Mouse (Mus musculus): ENCODE measurements around the gene Dek. TPM values are rescaled to one million over a fixed set of nuclear protein-coding genes. Genes with fewer than 3 reads are reported as not detected.

Gene Dek
- polyA plus RNA-seq, 1 experiment from 2014 or later, result 119 TPM

DNA sequence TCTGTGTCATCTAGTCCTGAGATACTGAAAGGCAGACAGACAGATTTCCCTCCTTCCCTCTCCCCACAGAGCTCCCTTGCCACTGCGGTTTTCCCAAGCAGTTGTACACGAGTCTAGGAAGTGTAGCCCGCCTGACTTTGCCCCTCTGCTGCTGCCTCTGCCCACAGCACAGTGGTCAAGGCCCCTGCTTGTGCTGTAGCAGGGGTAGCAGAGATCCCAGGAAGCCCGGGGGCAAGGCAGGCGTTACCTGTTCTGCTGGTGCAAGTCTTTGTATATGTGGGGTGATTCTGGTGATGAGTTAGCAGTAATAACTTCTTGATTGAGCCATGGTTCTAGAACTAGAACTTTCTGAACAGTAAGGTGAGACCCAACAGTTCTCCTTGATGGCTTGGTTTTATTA lies 29.8 kb downstream of the Dek start:
- Histone ChIP-seq H3K4me2 (ENCODE audit: low read length) (no peak overlapping the region), H3K9ac (ENCODE audit: low read length) (no peak overlapping the region), H3K9me3 (replicated peaks; ENCODE audit: control insufficient read depth, low read length) (no peaks in the 10 kb centered on the region), H3K27me3 (replicated peaks; ENCODE audit: control insufficient read depth, insufficient read depth, low read length) (no peaks in the 10 kb centered on the region), H3K4me3 (ENCODE audit: low read depth, low read length) (no peak overlapping the region), H3K27ac (ENCODE audit: low read depth, low read length) (no peak overlapping the region), H3K36me3 (ENCODE audit: control insufficient read depth, insufficient read depth, low read length) (peaks cover 77% of the 10 kb centered on the region), H3K4me1 (ENCODE audit: control insufficient read depth, insufficient read depth, low read length) (no peaks in the 10 kb centered on the region)
- 90% methylated on average over 5 of the region's 5 CpGs for WGBS
- DNase-seq (ENCODE audit: low spot score), result no peak
- ATAC-seq, result no peak

DNA sequence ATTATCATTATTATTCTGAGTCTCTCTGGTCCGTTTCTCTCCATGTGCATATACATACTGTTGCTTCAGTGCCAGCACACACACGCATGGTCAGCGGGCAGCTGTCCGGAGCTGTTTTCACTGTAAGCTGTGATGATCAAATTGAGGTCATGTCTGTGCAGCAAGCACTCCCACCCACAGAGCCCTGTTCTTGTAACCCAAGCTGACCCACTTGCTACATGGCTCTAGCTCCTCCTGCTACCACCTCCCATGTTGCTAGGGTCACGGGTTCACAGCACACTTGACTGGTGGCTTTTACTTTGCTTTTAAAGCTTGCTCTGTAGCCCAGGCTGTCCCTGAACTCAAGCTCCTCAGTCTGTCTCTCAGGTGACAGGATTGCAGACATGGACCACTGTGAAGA lies 33.5 kb downstream of the Dek start:
- Histone ChIP-seq H3K4me3 (ENCODE audit: low read depth, low read length) (no peak overlapping the region), H3K27me3 (replicated peaks; ENCODE audit: control insufficient read depth, insufficient read depth, low read length) (no peaks in the 10 kb centered on the region), H3K27ac (ENCODE audit: low read depth, low read length) (no peak overlapping the region), H3K9me3 (replicated peaks; ENCODE audit: control insufficient read depth, low read length) (no peaks in the 10 kb centered on the region), H3K36me3 (ENCODE audit: control insufficient read depth, insufficient read depth, low read length) (peaks cover 61% of the 10 kb centered on the region), H3K4me1 (ENCODE audit: control insufficient read depth, insufficient read depth, low read length) (no peaks in the 10 kb centered on the region), H3K4me2 (ENCODE audit: low read length) (no peak overlapping the region), H3K9ac (ENCODE audit: low read length) (no peak overlapping the region)
- 93% methylated on average over 5 of the region's 5 CpGs for WGBS
- ATAC-seq (no peak), DNase-seq (ENCODE audit: low spot score) (no peak)

DNA sequence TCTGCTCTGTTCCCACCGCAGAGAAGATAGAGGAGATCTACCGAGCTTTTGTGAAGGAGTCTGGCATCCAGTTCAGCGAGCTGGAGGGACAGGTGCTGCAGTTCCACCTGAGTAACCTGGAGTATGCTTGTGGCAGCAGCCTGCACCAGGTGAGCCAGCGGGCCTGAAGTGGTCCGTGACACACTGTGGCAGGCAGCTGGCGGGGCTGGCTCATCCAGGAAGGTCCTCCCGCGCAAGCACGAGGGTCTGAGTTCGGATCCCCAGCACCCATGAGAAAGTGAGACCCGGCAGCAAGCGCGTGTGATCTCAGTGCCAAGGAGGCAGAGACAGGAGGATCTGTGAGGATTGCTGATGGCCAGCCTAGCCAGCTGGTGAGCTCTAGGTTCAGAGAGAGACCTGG lies 34.1 kb downstream of the Dek start:
- Histone ChIP-seq H3K4me2 (ENCODE audit: low read length) (no peak overlapping the region), H3K4me3 (ENCODE audit: low read depth, low read length) (no peak overlapping the region), H3K4me1 (ENCODE audit: control insufficient read depth, insufficient read depth, low read length) (no peaks in the 10 kb centered on the region), H3K9ac (ENCODE audit: low read length) (no peak overlapping the region), H3K27me3 (replicated peaks; ENCODE audit: control insufficient read depth, insufficient read depth, low read length) (no peaks in the 10 kb centered on the region), H3K9me3 (replicated peaks; ENCODE audit: control insufficient read depth, low read length) (no peaks in the 10 kb centered on the region), H3K36me3 (ENCODE audit: control insufficient read depth, insufficient read depth, low read length) (peaks cover 60% of the 10 kb centered on the region), H3K27ac (ENCODE audit: low read depth, low read length) (no peak overlapping the region)
- ATAC-seq, result no peak
- WGBS, result 95% methylated on average over 13 of the region's 13 CpGs
- no peak for DNase-seq (ENCODE audit: low spot score)

DNA sequence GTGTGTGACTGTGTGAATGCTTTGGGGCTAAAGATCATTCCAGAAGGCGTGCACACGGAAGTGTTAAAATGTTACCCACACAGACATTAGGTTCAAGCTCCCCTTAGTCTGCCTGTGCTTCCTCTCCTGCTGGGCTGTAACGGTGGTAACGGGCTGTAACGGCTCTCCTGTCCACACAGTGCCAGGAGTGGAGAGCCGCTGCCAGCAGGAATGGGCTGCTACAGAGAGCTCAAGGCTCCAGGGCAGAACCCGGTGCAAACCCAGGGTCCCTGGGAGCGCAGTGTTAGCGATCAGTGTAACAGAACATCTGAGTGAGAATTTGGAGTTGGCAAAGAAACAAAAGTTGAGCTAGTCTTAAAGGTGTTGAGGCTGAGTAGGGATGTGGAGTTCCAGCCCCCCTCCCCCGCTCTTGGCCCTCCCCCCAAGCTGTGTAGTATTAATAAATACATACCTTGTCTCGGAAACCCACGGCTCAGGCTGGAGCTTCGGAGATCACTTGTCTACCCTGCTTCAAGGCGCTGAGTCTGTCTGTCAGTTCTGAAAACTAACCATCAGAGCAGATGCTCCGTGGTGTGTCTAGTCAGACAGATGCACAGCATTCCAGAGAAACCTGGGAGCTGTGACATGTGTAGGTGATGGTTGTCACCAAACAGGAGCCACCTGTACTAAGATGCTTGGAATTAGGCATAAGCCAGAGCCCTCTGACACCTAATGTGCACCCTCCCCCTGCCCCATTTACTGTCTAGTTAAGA lies 35.5 kb downstream of the Dek start:
- no peaks in the 10 kb centered on the region for H3K4me1 ChIP-seq (ENCODE audit: control insufficient read depth, insufficient read depth, low read length)
- no peaks in the 10 kb centered on the region for H3K27me3 ChIP-seq (replicated peaks; ENCODE audit: control insufficient read depth, insufficient read depth, low read length)
- peaks cover 73% of the 10 kb centered on the region for H3K36me3 ChIP-seq (ENCODE audit: control insufficient read depth, insufficient read depth, low read length)
- DNase-seq (ENCODE audit: low spot score), result no peak
- H3K9me3 ChIP-seq (replicated peaks; ENCODE audit: control insufficient read depth, low read length), result no peaks in the 10 kb centered on the region
- no peak overlapping the region for H3K4me3 ChIP-seq (ENCODE audit: low read depth, low read length)
- no peak overlapping the region for H3K9ac ChIP-seq (ENCODE audit: low read length)
- WGBS, result 79% methylated on average over 15 of the region's 15 CpGs
- ATAC-seq, result no peak
- no peak overlapping the region for H3K27ac ChIP-seq (ENCODE audit: low read depth, low read length)
- no peak overlapping the region for H3K4me2 ChIP-seq (ENCODE audit: low read length)

DNA sequence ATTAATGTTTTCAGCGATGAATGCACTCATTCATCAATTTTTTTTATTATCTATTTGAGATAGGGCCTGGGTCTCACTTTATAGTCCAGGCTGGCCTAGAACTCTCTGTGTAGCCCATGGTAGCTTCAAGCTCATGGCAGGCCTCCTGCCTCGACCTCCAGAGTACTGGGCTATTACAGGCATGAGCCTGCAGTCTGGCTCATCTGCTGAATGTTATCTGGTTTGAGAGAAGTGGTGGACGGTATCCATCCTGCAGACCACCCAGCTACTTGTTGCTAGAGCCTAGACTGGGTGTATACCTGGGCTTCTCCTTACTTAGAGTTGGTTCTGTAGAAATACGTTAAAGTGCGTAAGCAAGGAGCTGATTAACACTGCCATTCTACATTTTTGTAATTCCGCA lies 39.0 kb downstream of the Dek start:
- no peaks in the 10 kb centered on the region for H3K27me3 ChIP-seq (replicated peaks; ENCODE audit: control insufficient read depth, insufficient read depth, low read length)
- H3K27ac ChIP-seq (ENCODE audit: low read depth, low read length), result no peak overlapping the region
- H3K4me3 ChIP-seq (ENCODE audit: low read depth, low read length), result no peak overlapping the region
- DNase-seq (ENCODE audit: low spot score) (no peak), ATAC-seq (no peak)
- no peak overlapping the region for H3K9ac ChIP-seq (ENCODE audit: low read length)
- WGBS, result 93% methylated on average over 6 of the region's 6 CpGs
- H3K4me1 ChIP-seq (ENCODE audit: control insufficient read depth, insufficient read depth, low read length), result no peaks in the 10 kb centered on the region
- H3K36me3 ChIP-seq (ENCODE audit: control insufficient read depth, insufficient read depth, low read length), result peaks cover 73% of the 10 kb centered on the region
- no peaks in the 10 kb centered on the region for H3K9me3 ChIP-seq (replicated peaks; ENCODE audit: control insufficient read depth, low read length)
- no peak overlapping the region for H3K4me2 ChIP-seq (ENCODE audit: low read length)

DNA sequence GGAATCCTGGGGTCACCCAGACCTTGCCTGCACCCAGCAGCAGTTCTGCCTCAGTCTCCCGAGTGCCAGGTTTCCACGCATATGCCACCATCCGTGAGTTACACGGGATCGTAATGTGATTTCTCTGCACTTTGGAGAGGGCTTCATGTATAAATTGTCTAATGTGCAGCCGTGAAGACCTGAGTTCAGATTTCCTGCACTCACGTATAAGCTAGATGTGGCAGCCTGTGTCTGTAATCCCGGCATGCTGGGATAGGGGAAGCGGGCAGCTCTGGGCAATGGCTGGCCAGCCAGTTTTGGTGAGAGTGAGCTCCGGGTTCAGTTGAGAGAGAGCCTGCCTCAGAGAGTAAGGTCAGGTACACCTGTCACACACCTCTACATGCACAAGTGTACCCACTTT lies 39.5 kb downstream of the Dek start:
- peaks cover 68% of the 10 kb centered on the region for H3K36me3 ChIP-seq (ENCODE audit: control insufficient read depth, insufficient read depth, low read length)

DNA sequence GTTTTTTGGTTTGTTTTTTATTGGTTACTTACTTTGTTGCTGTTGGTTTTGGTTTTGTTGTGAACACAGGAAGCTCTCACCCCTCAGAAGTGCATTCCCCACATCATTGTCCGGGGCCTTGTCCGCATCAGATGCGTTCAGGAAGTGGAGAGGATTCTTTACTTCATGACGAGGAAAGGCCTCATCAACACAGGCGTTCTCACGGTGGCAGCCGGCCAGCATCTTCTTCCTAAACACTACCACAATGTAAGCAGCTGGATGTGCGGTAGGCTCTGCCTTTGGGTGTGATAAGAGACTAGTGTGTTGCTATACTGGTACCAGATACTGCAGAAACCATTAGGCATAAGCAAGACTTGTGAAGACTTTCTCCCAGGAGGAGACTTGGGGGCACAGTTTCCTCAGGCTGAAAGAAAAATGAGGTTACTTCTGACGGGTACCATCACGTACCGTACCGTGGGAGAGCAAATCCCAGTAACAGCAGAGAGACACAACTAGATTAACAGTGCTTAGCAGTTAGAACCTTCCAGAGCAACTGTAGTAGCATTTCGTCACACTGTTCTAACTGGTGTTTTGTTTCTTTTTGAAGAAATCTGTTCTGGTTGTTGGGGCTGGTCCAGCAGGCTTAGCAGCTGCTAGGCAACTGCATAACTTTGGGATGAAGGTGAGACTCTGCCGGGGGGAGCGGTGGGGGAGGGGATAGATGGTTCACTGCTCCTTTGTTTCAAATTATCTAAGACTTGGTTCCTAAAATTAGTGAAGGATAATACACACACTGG lies 41.8 kb downstream of the Dek start:
- Histone ChIP-seq H3K4me2 (ENCODE audit: low read length) (no peak overlapping the region), H3K4me3 (ENCODE audit: low read depth, low read length) (no peak overlapping the region), H3K27ac (ENCODE audit: low read depth, low read length) (no peak overlapping the region), H3K36me3 (ENCODE audit: control insufficient read depth, insufficient read depth, low read length) (peaks cover 82% of the 10 kb centered on the region), H3K4me1 (ENCODE audit: control insufficient read depth, insufficient read depth, low read length) (no peaks in the 10 kb centered on the region), H3K9me3 (replicated peaks; ENCODE audit: control insufficient read depth, low read length) (no peaks in the 10 kb centered on the region), H3K27me3 (replicated peaks; ENCODE audit: control insufficient read depth, insufficient read depth, low read length) (no peaks in the 10 kb centered on the region), H3K9ac (ENCODE audit: low read length) (no peak overlapping the region)
- WGBS, result 83% methylated on average over 15 of the region's 15 CpGs
- DNase-seq (ENCODE audit: low spot score) (no peak), ATAC-seq (no peak)

More for the DNA sequence above, 39.5 kb downstream of the Dek start:
- no peaks in the 10 kb centered on the region for H3K9me3 ChIP-seq (replicated peaks; ENCODE audit: control insufficient read depth, low read length)
- no peak overlapping the region for H3K4me3 ChIP-seq (ENCODE audit: low read depth, low read length)
- H3K27me3 ChIP-seq (replicated peaks; ENCODE audit: control insufficient read depth, insufficient read depth, low read length), result no peaks in the 10 kb centered on the region
- H3K4me1 ChIP-seq (ENCODE audit: control insufficient read depth, insufficient read depth, low read length), result no peaks in the 10 kb centered on the region
- no peak overlapping the region for H3K9ac ChIP-seq (ENCODE audit: low read length)
- no peak for ATAC-seq
- H3K27ac ChIP-seq (ENCODE audit: low read depth, low read length), result no peak overlapping the region
- 97% methylated on average over 10 of the region's 10 CpGs for WGBS
- H3K4me2 ChIP-seq (ENCODE audit: low read length), result no peak overlapping the region
- no peak for DNase-seq (ENCODE audit: low spot score)

DNA sequence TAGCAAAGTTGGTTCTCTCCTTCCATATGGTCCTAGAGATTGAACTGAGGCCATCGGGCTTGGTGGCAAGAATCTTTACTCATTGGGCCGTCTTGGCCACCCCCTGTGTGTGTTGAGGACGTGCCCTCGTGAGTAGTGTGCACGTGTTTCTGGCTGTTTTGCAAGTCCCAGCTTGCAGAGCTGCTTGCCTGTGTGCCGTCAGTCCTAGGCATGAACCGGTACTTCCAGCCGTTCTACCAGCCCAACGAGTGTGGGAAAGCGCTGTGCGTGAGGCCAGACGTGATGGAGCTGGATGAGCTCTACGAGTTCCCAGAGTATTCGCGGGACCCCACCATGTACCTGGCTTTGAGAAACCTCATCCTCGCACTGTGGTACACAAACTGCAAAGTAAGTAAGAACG lies 43.2 kb downstream of the Dek start:
- H3K4me3 ChIP-seq (ENCODE audit: low read depth, low read length), result no peak overlapping the region
- 95% methylated on average over 17 of the region's 17 CpGs for WGBS
- H3K9me3 ChIP-seq (replicated peaks; ENCODE audit: control insufficient read depth, low read length), result no peaks in the 10 kb centered on the region
- no peak for ATAC-seq
- no peak overlapping the region for H3K9ac ChIP-seq (ENCODE audit: low read length)
- H3K4me1 ChIP-seq (ENCODE audit: control insufficient read depth, insufficient read depth, low read length), result no peaks in the 10 kb centered on the region
- no peak overlapping the region for H3K4me2 ChIP-seq (ENCODE audit: low read length)
- H3K27ac ChIP-seq (ENCODE audit: low read depth, low read length), result no peak overlapping the region
- H3K36me3 ChIP-seq (ENCODE audit: control insufficient read depth, insufficient read depth, low read length), result peaks cover 78% of the 10 kb centered on the region
- H3K27me3 ChIP-seq (replicated peaks; ENCODE audit: control insufficient read depth, insufficient read depth, low read length), result no peaks in the 10 kb centered on the region
- DNase-seq (ENCODE audit: low spot score), result no peak

DNA sequence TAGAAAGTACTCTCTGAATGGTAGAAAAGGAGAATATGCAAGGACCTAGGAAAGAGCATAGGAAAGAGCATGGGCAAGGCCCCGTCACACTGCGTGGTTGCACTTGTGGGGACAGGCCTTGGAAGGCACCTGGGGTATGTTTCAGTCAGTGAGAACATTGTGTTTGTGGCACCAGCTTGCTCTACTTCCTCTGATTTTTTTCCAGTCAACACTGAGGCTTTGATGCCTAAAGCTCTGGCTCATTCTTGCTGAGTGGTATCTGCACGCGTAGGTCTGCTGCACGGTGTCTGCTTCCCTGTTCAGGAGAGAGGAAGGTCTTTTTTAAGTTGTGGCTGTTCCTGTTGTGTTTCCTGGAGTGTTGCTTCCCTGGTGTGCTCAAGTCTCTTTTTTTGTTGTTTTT lies 49.2 kb downstream of the Dek start:
- Histone ChIP-seq H3K36me3 (ENCODE audit: control insufficient read depth, insufficient read depth, low read length) (peaks cover 52% of the 10 kb centered on the region), H3K27me3 (replicated peaks; ENCODE audit: control insufficient read depth, insufficient read depth, low read length) (no peaks in the 10 kb centered on the region), H3K4me2 (ENCODE audit: low read length) (no peak overlapping the region), H3K9me3 (replicated peaks; ENCODE audit: control insufficient read depth, low read length) (no peaks in the 10 kb centered on the region), H3K4me1 (ENCODE audit: control insufficient read depth, insufficient read depth, low read length) (0 out of 2 replicates have a peak, but pooled peaks cover 2% of the 10 kb centered on the region), H3K9ac (ENCODE audit: low read length) (no peak overlapping the region), H3K27ac (ENCODE audit: low read depth, low read length) (no peak overlapping the region), H3K4me3 (ENCODE audit: low read depth, low read length) (no peak overlapping the region)
- 97% methylated on average over 5 of the region's 5 CpGs for WGBS
- no peak for ATAC-seq
- DNase-seq (ENCODE audit: low spot score), result no peak

All from forebrain, embryonic 14.5 days (tissue).